Mouse (Mus musculus): ENCODE results near the gene Cracr2b. TPM values are rescaled to one million over a fixed set of nuclear protein-coding genes. Genes with fewer than 3 reads are reported as not detected.

Cracr2b gene
- total and polyA plus RNA-seq, 2 experiments from 2014 or later = 6.7 to 7.2 TPM

GRCm38 (mm10) chr7:141433517-141434400, 27.1 kb upstream of the Cracr2b start:
- ATAC-seq (no peak), DNase-seq (no peak)
- Histone ChIP-seq H3K9ac (peak overlapping the region; percentile 66), H3K4me1 (ENCODE audit: insufficient read depth) (peaks cover 35% of the 10 kb centered on the region), H3K36me3 (ENCODE audit: insufficient read depth) (peaks cover 38% of the 10 kb centered on the region), H3K4me3 (ENCODE audit: low read depth, low read length) (peak overlapping the region; percentile 53), H3K9me3 (ENCODE audit: low read length) (no peaks in the 10 kb centered on the region), H3K27ac (ENCODE audit: low read depth, low read length) (peak overlapping the region; percentile 86), H3K27me3 (ENCODE audit: insufficient read depth, low read length) (no peaks in the 10 kb centered on the region), H3K4me2 (ENCODE audit: low read depth) (peak overlapping the region; percentile 87)
- WGBS = 74% methylated on average over 15 of the region's 15 CpGs
- TF ChIP-seq CTCF (IDR thresholded peaks at IDR 0.05; ENCODE audit: low read depth) = no peak

- H3K27me3 ChIP-seq (ENCODE audit: insufficient read depth, low read length) = no peaks in the 10 kb centered on the region
- H3K9ac ChIP-seq = peak overlapping the region; percentile 66
- peaks cover 38% of the 10 kb centered on the region for H3K36me3 ChIP-seq (ENCODE audit: insufficient read depth)
- no peak for TF ChIP-seq CTCF (IDR thresholded peaks at IDR 0.05; ENCODE audit: low read depth)
- DNase-seq (peak; percentile 83), ATAC-seq (peak; percentile 19; the same call in 1 of the 2 replicates)
- H3K4me2 ChIP-seq (ENCODE audit: low read depth) = peak overlapping the region; percentile 87
- H3K4me1 ChIP-seq (ENCODE audit: insufficient read depth) = peaks cover 31% of the 10 kb centered on the region
- H3K4me3 ChIP-seq (ENCODE audit: low read depth, low read length) = peak overlapping the region; percentile 53
- WGBS = 8% methylated on average over 8 of the region's 8 CpGs
- no peaks in the 10 kb centered on the region for H3K9me3 ChIP-seq (ENCODE audit: low read length)
- H3K27ac ChIP-seq (ENCODE audit: low read depth, low read length) = peak overlapping the region; percentile 86
Observed at GRCm38 (mm10) chr7:141434464-141434863, 26.4 kb upstream of the Cracr2b start.

DNA sequence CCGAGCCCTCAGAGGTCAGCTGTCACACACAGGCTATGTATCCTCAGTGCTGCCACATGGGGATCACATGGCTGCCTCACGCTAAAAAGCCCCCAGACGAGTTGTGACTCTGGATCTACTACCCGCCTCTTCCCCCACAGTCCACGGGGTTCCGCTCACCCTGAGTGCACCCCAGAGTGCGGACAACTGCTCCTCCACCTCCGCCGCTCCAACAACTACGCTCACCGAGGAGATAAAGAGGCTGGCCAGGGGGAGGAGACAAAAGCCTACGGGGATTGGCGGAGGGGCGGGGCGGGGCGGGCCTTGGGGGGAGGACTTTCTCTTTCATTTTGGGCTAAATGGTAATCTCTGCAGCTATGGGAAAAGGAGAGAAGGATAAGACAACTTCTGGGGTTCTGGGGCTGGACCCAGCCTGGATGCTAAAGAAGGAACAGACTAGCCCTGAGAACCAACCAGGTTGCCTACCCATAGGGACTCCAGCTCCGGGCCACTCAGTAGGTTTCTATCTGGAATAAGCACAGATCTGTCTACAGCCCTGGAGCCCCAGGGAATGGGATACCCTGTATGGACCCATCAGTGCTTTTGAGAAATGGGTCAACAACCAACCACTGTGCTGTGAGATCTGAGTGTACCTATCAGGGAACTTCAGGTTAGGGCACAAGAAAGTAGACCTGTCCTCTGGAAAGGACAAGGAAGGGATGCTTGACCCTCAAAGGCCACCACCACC, 25.6 kb upstream of the Cracr2b start:
- peak overlapping the region; percentile 66 for H3K9ac ChIP-seq
- ATAC-seq = peak; percentile 32
- peaks cover 42% of the 10 kb centered on the region for H3K36me3 ChIP-seq (ENCODE audit: insufficient read depth)
- H3K4me2 ChIP-seq (ENCODE audit: low read depth) = peak overlapping the region; percentile 87
- no peaks in the 10 kb centered on the region for H3K9me3 ChIP-seq (ENCODE audit: low read length)
- peak overlapping the region; percentile 86 for H3K27ac ChIP-seq (ENCODE audit: low read depth, low read length)
- H3K4me1 ChIP-seq (ENCODE audit: insufficient read depth) = peaks cover 31% of the 10 kb centered on the region
- no peak for TF ChIP-seq CTCF (IDR thresholded peaks at IDR 0.05; ENCODE audit: low read depth)
- H3K27me3 ChIP-seq (ENCODE audit: insufficient read depth, low read length) = no peaks in the 10 kb centered on the region
- H3K4me3 ChIP-seq (ENCODE audit: low read depth, low read length) = peak overlapping the region; percentile 53
- DNase-seq = peak; percentile 73
- 3% methylated on average over 17 of the region's 17 CpGs for whole genome bisulfite sequencing

DNA sequence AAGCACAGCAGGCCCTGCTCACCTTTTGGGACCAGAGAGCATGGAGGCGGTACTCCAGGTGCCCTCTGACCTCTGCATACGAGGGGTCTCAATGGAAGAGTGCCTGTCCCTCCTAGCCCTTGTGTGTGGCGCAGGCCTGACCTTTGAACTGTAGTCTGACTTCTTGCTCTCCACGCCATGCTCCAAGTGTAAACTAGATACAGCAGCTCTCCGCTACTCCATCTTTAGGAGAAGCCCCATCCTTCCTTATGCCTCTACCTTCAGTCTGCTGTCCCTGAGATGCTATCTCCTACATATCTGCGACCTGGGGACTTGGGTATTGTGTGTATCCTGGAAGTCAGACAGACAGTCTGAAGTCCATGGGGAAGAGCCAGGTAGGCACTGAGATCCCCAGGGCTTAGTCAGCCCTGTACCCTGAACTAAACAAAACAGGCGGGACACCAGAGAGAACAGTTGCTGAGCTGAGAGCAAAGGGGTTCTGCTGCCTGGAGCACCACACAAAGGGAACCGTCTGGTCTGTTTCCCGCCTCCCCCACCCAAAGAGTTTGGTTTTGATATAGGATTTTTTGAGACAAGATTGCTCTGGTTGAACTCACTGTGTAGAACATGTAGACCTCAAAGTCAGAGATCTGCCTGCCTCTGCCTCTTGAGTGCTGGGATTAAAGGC, 24.9 kb upstream of the Cracr2b start:
- no peaks in the 10 kb centered on the region for H3K27me3 ChIP-seq (ENCODE audit: insufficient read depth, low read length)
- H3K9ac ChIP-seq = no peak overlapping the region
- TF ChIP-seq CTCF (IDR thresholded peaks at IDR 0.05; ENCODE audit: low read depth) = no peak
- no peaks in the 10 kb centered on the region for H3K9me3 ChIP-seq (ENCODE audit: low read length)
- DNase-seq (no peak), ATAC-seq (no peak)
- H3K4me1 ChIP-seq (ENCODE audit: insufficient read depth) = peaks cover 31% of the 10 kb centered on the region
- H3K36me3 ChIP-seq (ENCODE audit: insufficient read depth) = peaks cover 35% of the 10 kb centered on the region
- H3K4me3 ChIP-seq (ENCODE audit: low read depth, low read length) = peak overlapping the region; percentile 53; the same call in 1 of the 2 replicates
- peak overlapping the region; percentile 86; the same call in 1 of the 2 replicates for H3K27ac ChIP-seq (ENCODE audit: low read depth, low read length)
- WGBS = 81% methylated on average over 9 of the region's 9 CpGs
- H3K4me2 ChIP-seq (ENCODE audit: low read depth) = peak overlapping the region; percentile 93

DNA sequence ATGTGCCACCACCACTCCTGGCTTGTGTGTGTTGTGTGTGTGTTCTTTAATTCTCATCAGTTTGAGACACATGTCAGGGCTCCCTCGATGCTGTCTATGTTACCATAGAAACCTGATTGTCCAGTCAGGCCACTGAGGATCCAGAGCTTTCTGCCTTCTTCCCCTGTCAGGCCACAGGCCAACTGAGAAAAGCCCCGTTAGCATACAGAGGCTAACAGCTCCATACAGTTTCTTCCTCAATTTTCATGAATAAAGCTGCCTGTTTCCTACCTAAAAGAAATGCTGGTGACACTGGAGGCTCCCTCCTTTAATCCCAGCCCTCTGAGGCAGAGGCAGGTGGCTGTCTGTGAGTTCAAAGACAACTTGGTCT, 24.4 kb upstream of the Cracr2b start:
- H3K27ac ChIP-seq (ENCODE audit: low read depth, low read length) = peak overlapping the region; percentile 86; the same call in 1 of the 2 replicates
- no peaks in the 10 kb centered on the region for H3K27me3 ChIP-seq (ENCODE audit: insufficient read depth, low read length)
- H3K4me1 ChIP-seq (ENCODE audit: insufficient read depth) = peaks cover 31% of the 10 kb centered on the region
- peak overlapping the region; percentile 87 for H3K9ac ChIP-seq
- WGBS = 43% methylated on average over 2 of the region's 2 CpGs
- ATAC-seq = no peak
- no peak for DNase-seq
- H3K4me2 ChIP-seq (ENCODE audit: low read depth) = peak overlapping the region; percentile 93
- TF ChIP-seq CTCF (IDR thresholded peaks at IDR 0.05; ENCODE audit: low read depth) = no peak
- H3K4me3 ChIP-seq (ENCODE audit: low read depth, low read length) = peak overlapping the region; percentile 70
- H3K36me3 ChIP-seq (ENCODE audit: insufficient read depth) = peaks cover 30% of the 10 kb centered on the region
- H3K9me3 ChIP-seq (ENCODE audit: low read length) = no peaks in the 10 kb centered on the region

DNA sequence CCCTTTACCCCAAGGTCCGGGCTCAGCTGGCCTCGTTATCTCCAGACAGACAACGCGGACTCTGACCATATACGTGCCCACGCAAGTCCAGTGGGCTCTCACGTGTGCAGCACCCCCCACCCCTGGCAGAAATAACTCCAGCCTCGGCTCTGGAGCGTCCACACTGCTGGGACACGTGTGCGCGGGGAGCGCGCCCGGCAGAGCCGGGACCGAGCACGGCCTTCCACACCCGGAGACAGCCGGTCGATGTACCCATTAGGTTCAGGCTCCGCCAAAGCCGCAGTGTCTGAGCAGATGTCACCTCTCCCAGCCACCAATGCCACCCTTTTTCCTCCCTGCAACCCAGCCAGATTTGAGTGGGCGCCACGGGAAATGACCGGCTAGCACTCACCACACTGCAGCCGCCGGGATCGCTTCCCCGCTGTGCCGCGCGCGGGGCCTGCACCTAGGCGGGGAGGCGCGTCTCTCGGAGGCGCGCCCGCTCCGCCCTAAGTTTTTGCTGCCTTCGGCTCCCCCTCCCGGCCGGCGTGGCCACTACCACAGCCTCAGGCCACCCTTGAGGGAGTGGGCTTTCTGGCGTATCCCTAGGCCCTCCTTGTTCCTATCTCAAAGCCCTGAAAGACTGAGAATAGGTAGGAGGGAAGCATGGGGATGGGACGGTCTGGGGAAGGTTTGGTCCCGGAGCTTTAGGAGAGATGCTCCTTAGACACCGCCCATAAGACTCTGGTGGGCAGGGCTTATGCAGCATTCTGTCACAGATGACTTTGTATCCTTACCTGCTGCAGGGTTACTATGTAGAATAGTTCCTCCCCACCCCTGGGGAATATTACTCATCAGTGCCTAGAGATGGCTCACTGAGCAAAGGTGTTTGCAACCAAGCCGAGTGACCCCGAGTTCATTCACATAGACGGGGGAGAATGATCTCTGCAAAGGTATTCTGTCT, 23.4 kb upstream of the Cracr2b start, which contains the start of gene Slc25a22:
TSS of gene Slc25a22 (minus strand) at position 715 of the 943 bp plus-strand sequence.
- WGBS = 7% methylated on average over 53 of the region's 53 CpGs
- H3K4me1 ChIP-seq (ENCODE audit: insufficient read depth) = peaks cover 31% of the 10 kb centered on the region

More for the DNA sequence above, 23.4 kb upstream of the Cracr2b start, which contains the start of gene Slc25a22:
- ATAC-seq (peak; percentile 91), DNase-seq (peak; percentile 93)
- H3K36me3 ChIP-seq (ENCODE audit: insufficient read depth) = peaks cover 20% of the 10 kb centered on the region
- H3K4me3 ChIP-seq (ENCODE audit: low read depth, low read length) = peak within 1 kb of the TSS; percentile 70
- H3K27me3 ChIP-seq (ENCODE audit: insufficient read depth, low read length) = no peaks in the 10 kb centered on the region
- H3K4me2 ChIP-seq (ENCODE audit: low read depth) = peak within 1 kb of the TSS; percentile 93
- H3K9ac ChIP-seq = peak within 1 kb of the TSS; percentile 87
- TF ChIP-seq CTCF (IDR thresholded peaks at IDR 0.05; ENCODE audit: low read depth) = peak; percentile 81
- H3K27ac ChIP-seq (ENCODE audit: low read depth, low read length) = peak within 1 kb of the TSS; percentile 86
- no peaks in the 10 kb centered on the region for H3K9me3 ChIP-seq (ENCODE audit: low read length)
